Mouse (Mus musculus): ENCODE results near the gene Emg1.

DNA sequence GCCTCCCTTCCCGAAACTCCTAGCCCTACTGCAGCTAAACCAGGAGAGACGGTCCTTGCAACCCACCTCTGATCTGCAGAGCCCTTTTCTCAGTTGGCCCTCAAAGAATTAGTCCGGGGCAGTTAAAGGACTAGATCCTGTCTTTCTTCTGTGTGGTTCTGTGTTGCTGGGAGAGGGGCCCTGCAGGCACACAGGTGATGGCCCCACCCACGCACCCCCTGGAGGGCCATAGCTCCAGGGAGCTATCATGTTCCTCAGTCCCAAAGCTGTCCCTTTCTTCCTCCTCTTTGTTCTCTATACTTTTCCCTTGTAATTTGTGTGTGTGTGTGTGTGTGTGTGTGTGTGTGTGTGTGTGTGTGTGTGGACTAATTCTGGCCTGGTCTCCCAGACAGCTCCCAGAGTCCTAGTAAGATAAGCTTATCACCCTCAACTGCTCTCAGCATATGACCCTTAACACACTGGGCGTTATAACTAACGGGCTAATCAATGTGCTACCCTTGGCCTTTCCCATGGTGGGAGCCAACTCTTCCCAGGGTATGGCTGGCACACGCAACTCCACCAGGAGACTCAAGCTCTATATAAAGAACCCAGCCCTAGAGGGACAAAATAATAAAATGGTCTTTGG lies 7.5 kb upstream of the Emg1 start:
- TF ChIP-seq CTCF (IDR thresholded peaks at IDR 0.05; ENCODE audit: borderline replicate concordance, extremely low read depth, insufficient read depth, insufficient read length) (no peak), POLR2A (IDR thresholded peaks at IDR 0.05; ENCODE audit: borderline replicate concordance, extremely low read depth, insufficient read depth, insufficient read length, poor library complexity, severe bottlenecking) (no peak)
